Mouse (Mus musculus): ENCODE measurements around the gene Rabep2. TPM values are rescaled to one million over a fixed set of nuclear protein-coding genes. Genes with fewer than 3 reads are reported as not detected.
"Not testable (repeated sequence)": the region's sequence is repeated elsewhere in the genome, so short reads cannot be mapped to it uniquely, and the experiment has no call there.

The Rabep2 gene
- polyA plus RNA-seq, 1 experiment from 2014 or later: 10.2 TPM

- H3K36me3 ChIP-seq: no peaks in the 10 kb centered on the region
- H3K9ac ChIP-seq: 0 out of 2 replicates have a peak overlapping the region, but pooled peaks have one; percentile 39
- peak overlapping the region; percentile 43; the same call in 1 of the 2 replicates for H3K27ac ChIP-seq
- H3K27me3 ChIP-seq (replicated peaks): no peaks in the 10 kb centered on the region
- peak; percentile 81 for ATAC-seq
- peaks cover 15% of the 10 kb centered on the region for H3K4me1 ChIP-seq
- peak overlapping the region; percentile 41 for H3K4me3 ChIP-seq
- under 1% methylated on average over 23 of the region's 23 CpGs for WGBS (ENCODE audit: insufficient replicate concordance)
- peak overlapping the region; percentile 74 for H3K4me2 ChIP-seq
- H3K9me3 ChIP-seq (replicated peaks): no peaks in the 10 kb centered on the region
Observed at GRCm38 (mm10) chr7:126482392-126482871, 53.9 kb downstream of the Rabep2 start.

GRCm38 (mm10) chr7:126487052-126487483 is 58.5 kb downstream of the Rabep2 start, which contains the start of gene Tufm:
Gene Tufm, plus strand, starts transcription at chr7:126487361.
- H3K9ac ChIP-seq: peak within 1 kb of the TSS; percentile 81
- H3K27me3 ChIP-seq (replicated peaks): no peaks in the 10 kb centered on the region
- H3K4me3 ChIP-seq: peak within 1 kb of the TSS; percentile 81
- H3K4me1 ChIP-seq: peaks cover 31% of the 10 kb centered on the region
- 1% methylated on average over 32 of the region's 32 CpGs for WGBS (ENCODE audit: insufficient replicate concordance)
- H3K27ac ChIP-seq: peak within 1 kb of the TSS; percentile 83
- peak within 1 kb of the TSS; percentile 79 for H3K4me2 ChIP-seq
- H3K9me3 ChIP-seq (replicated peaks): no peaks in the 10 kb centered on the region
- peak; percentile 84 for ATAC-seq
- H3K36me3 ChIP-seq: peaks cover 36% of the 10 kb centered on the region

GRCm38 (mm10) chr7:126487617-126488385 is 59.2 kb downstream of the Rabep2 start:
- peak overlapping the region; percentile 79 for H3K4me2 ChIP-seq
- peaks cover 32% of the 10 kb centered on the region for H3K4me1 ChIP-seq
- H3K9me3 ChIP-seq (replicated peaks); H3K27me3 ChIP-seq (replicated peaks): not testable (repeated sequence)
- ATAC-seq: peak; percentile 8
- peak overlapping the region; percentile 83 for H3K27ac ChIP-seq
- H3K36me3 ChIP-seq: peaks cover 44% of the 10 kb centered on the region
- H3K9ac ChIP-seq: peak overlapping the region; percentile 81
- peak overlapping the region; percentile 81 for H3K4me3 ChIP-seq
- WGBS (ENCODE audit: insufficient replicate concordance): 6% methylated on average over 25 of the region's 25 CpGs

- Histone ChIP-seq H3K4me2 (no peak overlapping the region), H3K4me3 (no peak overlapping the region), H3K36me3 (peaks cover 76% of the 10 kb centered on the region), H3K27ac (no peak overlapping the region), H3K9ac (no peak overlapping the region), H3K4me1 (peaks cover 50% of the 10 kb centered on the region), H3K9me3 (replicated peaks) (no peaks in the 10 kb centered on the region), H3K27me3 (replicated peaks) (no peaks in the 10 kb centered on the region)
- WGBS (ENCODE audit: insufficient replicate concordance): 63% methylated on average over 1 of the region's 1 CpGs
- no peak for ATAC-seq
Observed at GRCm38 (mm10) chr7:126491005-126491404, 62.4 kb downstream of the Rabep2 start.

GRCm38 (mm10) chr7:126491973-126492372 is 63.4 kb downstream of the Rabep2 start:
- Histone ChIP-seq H3K9ac (no peak overlapping the region), H3K36me3 (peaks cover 85% of the 10 kb centered on the region), H3K4me2 (no peak overlapping the region), H3K27me3 (replicated peaks) (no peaks in the 10 kb centered on the region), H3K4me1 (peaks cover 45% of the 10 kb centered on the region), H3K4me3 (no peak overlapping the region), H3K9me3 (replicated peaks) (no peaks in the 10 kb centered on the region), H3K27ac (0 out of 2 replicates have a peak overlapping the region, but pooled peaks have one; percentile 14)
- no peak for ATAC-seq
- WGBS (ENCODE audit: insufficient replicate concordance): 73% methylated on average over 11 of the region's 11 CpGs

- Histone ChIP-seq H3K27ac (peak overlapping the region; percentile 30; the same call in 1 of the 2 replicates), H3K36me3 (peaks cover 100% of the 10 kb centered on the region), H3K9ac (no peak overlapping the region), H3K4me3 (no peak overlapping the region), H3K9me3 (replicated peaks) (no peaks in the 10 kb centered on the region), H3K4me2 (no peak overlapping the region), H3K27me3 (replicated peaks) (no peaks in the 10 kb centered on the region), H3K4me1 (peaks cover 44% of the 10 kb centered on the region)
- peak; percentile 55 for ATAC-seq
- WGBS (ENCODE audit: insufficient replicate concordance): 77% methylated on average over 6 of the region's 6 CpGs
Observed at GRCm38 (mm10) chr7:126494120-126494519, 65.6 kb downstream of the Rabep2 start.

- H3K27ac ChIP-seq: no peak overlapping the region
- 85% methylated on average over 5 of the region's 5 CpGs for WGBS (ENCODE audit: insufficient replicate concordance)
- H3K36me3 ChIP-seq: peaks cover 99% of the 10 kb centered on the region
- no peaks in the 10 kb centered on the region for H3K9me3 ChIP-seq (replicated peaks)
- H3K27me3 ChIP-seq (replicated peaks): no peaks in the 10 kb centered on the region
- H3K4me2 ChIP-seq: no peak overlapping the region
- no peak overlapping the region for H3K9ac ChIP-seq
- no peak for ATAC-seq
- H3K4me1 ChIP-seq: peaks cover 67% of the 10 kb centered on the region
- H3K4me3 ChIP-seq: no peak overlapping the region
Observed at GRCm38 (mm10) chr7:126496475-126496874, 67.9 kb downstream of the Rabep2 start.

GRCm38 (mm10) chr7:126497966-126498365 is 69.4 kb downstream of the Rabep2 start:
- Histone ChIP-seq H3K4me2 (no peak overlapping the region), H3K4me3 (no peak overlapping the region), H3K9ac (no peak overlapping the region), H3K4me1 (peaks cover 55% of the 10 kb centered on the region), H3K9me3 (replicated peaks) (no peaks in the 10 kb centered on the region), H3K36me3 (peaks cover 84% of the 10 kb centered on the region), H3K27me3 (replicated peaks) (no peaks in the 10 kb centered on the region), H3K27ac (no peak overlapping the region)
- no peak for ATAC-seq
- 94% methylated on average over 12 of the region's 12 CpGs for WGBS (ENCODE audit: insufficient replicate concordance)

Other genes starting within 250 kb of the Rabep2 start
- 38.0 and 39.8 TPM in 2 replicates for gene Xpo6, start 228.3 kb upstream of the Rabep2 start, polyA plus RNA-seq (2016; fragmentation: Nextera tagmentation; extraction: Ambion mirVana)
- 4.2 and 5.0 TPM in 2 replicates for gene Sbk1, start 156.1 kb upstream of the Rabep2 start, polyA plus RNA-seq (2016; fragmentation: Nextera tagmentation; extraction: Ambion mirVana)
- 14.5 and 15.6 TPM in 2 replicates for gene Lat, start 59.2 kb upstream of the Rabep2 start, polyA plus RNA-seq (2016; fragmentation: Nextera tagmentation; extraction: Ambion mirVana)
- 27.3 and 29.1 TPM in 2 replicates for gene Spns1, start 51.3 kb upstream of the Rabep2 start, polyA plus RNA-seq (2016; fragmentation: Nextera tagmentation; extraction: Ambion mirVana)
- 3.6 and 3.7 TPM in 2 replicates for gene Nfatc2ip, start 32.0 kb upstream of the Rabep2 start, polyA plus RNA-seq (2016; fragmentation: Nextera tagmentation; extraction: Ambion mirVana)
- 0.08 TPM in 1 of 2 replicates, not detected in the other for gene Cd19, start 13.9 kb upstream of the Rabep2 start, polyA plus RNA-seq (2016; fragmentation: Nextera tagmentation; extraction: Ambion mirVana)
- gene Atp2a1, start 34.3 kb downstream of the Rabep2 start, polyA plus RNA-seq (2016; fragmentation: Nextera tagmentation; extraction: Ambion mirVana): 0.17 and 1.5 TPM in 2 replicates
- 17.0 and 17.5 TPM in 2 replicates for gene Sh2b1, start 46.7 kb downstream of the Rabep2 start, polyA plus RNA-seq (2016; fragmentation: Nextera tagmentation; extraction: Ambion mirVana)
- 120 and 129 TPM in 2 replicates for gene Tufm, start 58.6 kb downstream of the Rabep2 start, polyA plus RNA-seq (2016; fragmentation: Nextera tagmentation; extraction: Ambion mirVana)
- 48.7 and 49.4 TPM in 2 replicates for gene Atxn2l, start 74.7 kb downstream of the Rabep2 start, polyA plus RNA-seq (2016; fragmentation: Nextera tagmentation; extraction: Ambion mirVana)
- gene Eif3c, start 137.7 kb downstream of the Rabep2 start, polyA plus RNA-seq (2016; fragmentation: Nextera tagmentation; extraction: Ambion mirVana): 157 and 164 TPM in 2 replicates
- 0.77 and 1.1 TPM in 2 replicates for gene Apobr, start 156.2 kb downstream of the Rabep2 start, polyA plus RNA-seq (2016; fragmentation: Nextera tagmentation; extraction: Ambion mirVana)
- 12.5 TPM in 2 replicates for gene Cln3, start 157.1 kb downstream of the Rabep2 start, polyA plus RNA-seq (2016; fragmentation: Nextera tagmentation; extraction: Ambion mirVana)
- gene Il27, start 166.2 kb downstream of the Rabep2 start, polyA plus RNA-seq (2016; fragmentation: Nextera tagmentation; extraction: Ambion mirVana): not detected in 2 replicates
- 3.2 and 3.7 TPM in 2 replicates for gene Nupr1, start 202.1 kb downstream of the Rabep2 start, polyA plus RNA-seq (2016; fragmentation: Nextera tagmentation; extraction: Ambion mirVana)
- gene Sgf29, start 220.6 kb downstream of the Rabep2 start, polyA plus RNA-seq (2016; fragmentation: Nextera tagmentation; extraction: Ambion mirVana): 36.3 and 42.4 TPM in 2 replicates
- gene Sult1a1, start 247.7 kb downstream of the Rabep2 start, polyA plus RNA-seq (2016; fragmentation: Nextera tagmentation; extraction: Ambion mirVana): 0.24 and 0.50 TPM in 2 replicates

Data from liver, embryonic 12.5 days (tissue).